Mouse (Mus musculus): ENCODE results near the gene Fyn. TPM values are rescaled to one million over a fixed set of nuclear protein-coding genes. Genes with fewer than 3 reads are reported as not detected.

Fyn gene
- total and polyA plus RNA-seq, 2 experiments: 4.4 to 5.6 TPM

DNA sequence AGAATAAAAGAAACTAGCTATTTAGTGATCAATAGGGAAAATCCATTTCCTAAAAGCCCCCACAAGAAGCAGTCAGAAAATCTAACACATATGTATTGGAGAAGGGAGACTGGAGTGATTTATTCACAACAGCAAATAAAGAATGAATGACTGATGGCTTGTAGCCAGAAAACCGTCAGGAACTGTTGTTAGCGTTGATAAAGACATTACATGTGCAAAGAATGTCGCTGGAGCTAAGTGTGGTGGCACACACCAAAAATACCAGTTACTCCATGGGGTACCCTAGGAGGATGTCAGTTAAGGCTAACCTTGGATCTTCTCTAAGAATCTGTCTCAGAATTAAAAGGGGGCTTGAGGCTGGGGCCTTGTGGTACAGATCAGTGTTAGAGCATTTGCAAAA lies 34.3 kb upstream of the Fyn start:
- Histone ChIP-seq H3K27ac (replicated peaks; ENCODE audit: insufficient read depth, low read depth, low read length) (no peak overlapping the region), H3K9ac (ENCODE audit: low read depth, low read length) (no peak overlapping the region), H3K27me3 (ENCODE audit: control insufficient read depth, insufficient read depth, low read length) (no peaks in the 10 kb centered on the region), H3K4me1 (ENCODE audit: control insufficient read depth, insufficient read depth, low read length) (no peaks in the 10 kb centered on the region), H3K36me3 (ENCODE audit: control insufficient read depth, insufficient read depth, low read length) (no peaks in the 10 kb centered on the region), H3K79me2 (ENCODE audit: control insufficient read depth, insufficient read depth, low read length) (no peaks in the 10 kb centered on the region), H3K4me3 (ENCODE audit: insufficient read depth, low read depth, low read length) (no peak overlapping the region)
- WGBS: 57% methylated on average over 3 of the region's 3 CpGs
- TF ChIP-seq CTCF (IDR thresholded peaks at IDR 0.05; ENCODE audit: low read depth, low read length): no peak
- no peak for TF ChIP-seq POLR2A (IDR thresholded peaks at IDR 0.05; ENCODE audit: extremely low read depth, insufficient read depth, low read length)
- DNase-seq (ENCODE audit: extremely low read depth, low read depth, low spot score): no peak

GRCm38 (mm10) chr10:39335880-39336279 lies 32.8 kb upstream of the Fyn start:
- Histone ChIP-seq H3K27me3 (ENCODE audit: control insufficient read depth, insufficient read depth, low read length) (no peaks in the 10 kb centered on the region), H3K79me2 (ENCODE audit: control insufficient read depth, insufficient read depth, low read length) (no peaks in the 10 kb centered on the region), H3K4me3 (ENCODE audit: insufficient read depth, low read depth, low read length) (no peak overlapping the region), H3K27ac (replicated peaks; ENCODE audit: insufficient read depth, low read depth, low read length) (no peak overlapping the region), H3K9ac (ENCODE audit: low read depth, low read length) (no peak overlapping the region), H3K36me3 (ENCODE audit: control insufficient read depth, insufficient read depth, low read length) (no peaks in the 10 kb centered on the region), H3K4me1 (ENCODE audit: control insufficient read depth, insufficient read depth, low read length) (no peaks in the 10 kb centered on the region)
- TF ChIP-seq CTCF (IDR thresholded peaks at IDR 0.05; ENCODE audit: low read depth, low read length) (no peak), POLR2A (IDR thresholded peaks at IDR 0.05; ENCODE audit: extremely low read depth, insufficient read depth, low read length) (no peak)
- DNase-seq (ENCODE audit: extremely low read depth, low read depth, low spot score): no peak

DNA sequence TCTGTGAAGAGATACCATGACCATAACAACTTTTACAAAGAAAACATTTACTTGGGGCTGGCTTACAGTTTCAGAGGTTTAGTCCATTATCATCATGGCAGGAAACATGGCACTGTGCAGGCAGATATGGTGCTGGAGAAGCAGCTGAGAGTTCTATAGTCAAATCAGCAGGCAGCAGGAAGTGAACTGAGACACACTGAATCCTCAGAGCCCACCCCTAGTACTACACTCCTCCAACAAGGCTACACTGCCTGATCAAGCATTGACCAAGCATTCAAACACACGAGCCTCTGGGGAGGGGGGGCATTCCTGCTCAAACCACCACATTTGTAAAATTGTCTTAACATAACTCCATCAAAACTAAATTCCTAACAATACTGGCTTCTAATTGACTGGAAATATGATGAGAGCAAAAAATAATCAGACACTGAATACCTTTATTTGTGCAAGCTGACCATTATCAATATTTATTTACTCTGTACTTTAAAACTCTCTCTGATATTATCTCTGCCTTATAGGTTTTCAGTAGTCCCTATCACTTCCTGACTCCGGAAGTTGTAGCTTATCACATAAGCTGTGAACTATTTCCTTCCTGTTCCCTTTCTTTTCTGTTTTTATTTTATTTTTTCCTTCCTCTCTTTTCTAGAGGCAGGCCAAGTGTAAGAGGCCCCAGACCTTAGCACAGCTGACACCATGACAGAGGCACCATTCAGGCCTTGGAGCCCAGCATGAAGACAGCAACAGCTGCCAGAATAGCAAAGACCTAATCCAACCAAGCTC lies 29.3 kb upstream of the Fyn start:
- no peak for DNase-seq (ENCODE audit: extremely low read depth, low read depth, low spot score)
- Histone ChIP-seq H3K79me2 (ENCODE audit: control insufficient read depth, insufficient read depth, low read length) (no peaks in the 10 kb centered on the region), H3K4me3 (ENCODE audit: insufficient read depth, low read depth, low read length) (no peak overlapping the region), H3K4me1 (ENCODE audit: control insufficient read depth, insufficient read depth, low read length) (no peaks in the 10 kb centered on the region), H3K27ac (replicated peaks; ENCODE audit: insufficient read depth, low read depth, low read length) (no peak overlapping the region), H3K27me3 (ENCODE audit: control insufficient read depth, insufficient read depth, low read length) (no peaks in the 10 kb centered on the region), H3K36me3 (ENCODE audit: control insufficient read depth, insufficient read depth, low read length) (no peaks in the 10 kb centered on the region), H3K9ac (ENCODE audit: low read depth, low read length) (no peak overlapping the region)
- 57% methylated on average over 2 of the region's 2 CpGs for WGBS
- no peak for TF ChIP-seq POLR2A (IDR thresholded peaks at IDR 0.05; ENCODE audit: extremely low read depth, insufficient read depth, low read length)
- TF ChIP-seq CTCF (IDR thresholded peaks at IDR 0.05; ENCODE audit: low read depth, low read length): no peak

- WGBS: 90% methylated on average over 2 of the region's 2 CpGs
- Histone ChIP-seq H3K9ac (ENCODE audit: low read depth, low read length) (no peak overlapping the region), H3K4me3 (ENCODE audit: insufficient read depth, low read depth, low read length) (no peak overlapping the region), H3K27me3 (ENCODE audit: control insufficient read depth, insufficient read depth, low read length) (no peaks in the 10 kb centered on the region), H3K79me2 (ENCODE audit: control insufficient read depth, insufficient read depth, low read length) (no peaks in the 10 kb centered on the region), H3K36me3 (ENCODE audit: control insufficient read depth, insufficient read depth, low read length) (no peaks in the 10 kb centered on the region), H3K27ac (replicated peaks; ENCODE audit: insufficient read depth, low read depth, low read length) (no peak overlapping the region), H3K4me1 (ENCODE audit: control insufficient read depth, insufficient read depth, low read length) (no peaks in the 10 kb centered on the region)
- no peak for DNase-seq (ENCODE audit: extremely low read depth, low read depth, low spot score)
- TF ChIP-seq POLR2A (IDR thresholded peaks at IDR 0.05; ENCODE audit: extremely low read depth, insufficient read depth, low read length) (no peak), CTCF (IDR thresholded peaks at IDR 0.05; ENCODE audit: low read depth, low read length) (no peak)
Measured at GRCm38 (mm10) chr10:39339969-39340236, 28.8 kb upstream of the Fyn start.

DNA sequence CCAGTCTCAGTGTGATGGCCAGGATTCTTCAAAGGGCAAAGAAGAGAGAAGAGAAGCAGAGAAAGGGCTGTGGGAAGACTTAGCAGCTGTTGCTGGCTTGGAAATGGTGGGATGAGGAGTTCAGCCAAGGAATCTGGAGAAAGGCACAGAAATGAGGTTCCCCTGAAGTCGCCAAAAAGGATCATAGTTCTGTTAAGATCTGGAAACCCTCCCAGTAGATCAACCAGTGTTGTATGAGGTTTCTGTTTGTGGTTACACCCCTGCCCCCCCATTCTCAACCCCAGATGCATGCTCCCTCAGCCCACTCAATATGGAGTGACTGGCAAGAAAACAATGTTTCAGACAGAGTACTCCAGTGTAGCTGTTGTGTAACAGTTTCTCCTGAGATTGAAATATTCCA lies 25.1 kb upstream of the Fyn start:
- TF ChIP-seq CTCF (IDR thresholded peaks at IDR 0.05; ENCODE audit: low read depth, low read length) (no peak), POLR2A (IDR thresholded peaks at IDR 0.05; ENCODE audit: extremely low read depth, insufficient read depth, low read length) (no peak)
- no peaks in the 10 kb centered on the region for H3K36me3 ChIP-seq (ENCODE audit: control insufficient read depth, insufficient read depth, low read length)
- no peak overlapping the region for H3K27ac ChIP-seq (replicated peaks; ENCODE audit: insufficient read depth, low read depth, low read length)
- H3K79me2 ChIP-seq (ENCODE audit: control insufficient read depth, insufficient read depth, low read length): no peaks in the 10 kb centered on the region
- H3K4me1 ChIP-seq (ENCODE audit: control insufficient read depth, insufficient read depth, low read length): no peaks in the 10 kb centered on the region
- no peaks in the 10 kb centered on the region for H3K27me3 ChIP-seq (ENCODE audit: control insufficient read depth, insufficient read depth, low read length)
- 77% methylated on average over 1 of the region's 1 CpGs for WGBS
- H3K9ac ChIP-seq (ENCODE audit: low read depth, low read length): no peak overlapping the region
- no peak overlapping the region for H3K4me3 ChIP-seq (ENCODE audit: insufficient read depth, low read depth, low read length)
- no peak for DNase-seq (ENCODE audit: extremely low read depth, low read depth, low spot score)

DNA sequence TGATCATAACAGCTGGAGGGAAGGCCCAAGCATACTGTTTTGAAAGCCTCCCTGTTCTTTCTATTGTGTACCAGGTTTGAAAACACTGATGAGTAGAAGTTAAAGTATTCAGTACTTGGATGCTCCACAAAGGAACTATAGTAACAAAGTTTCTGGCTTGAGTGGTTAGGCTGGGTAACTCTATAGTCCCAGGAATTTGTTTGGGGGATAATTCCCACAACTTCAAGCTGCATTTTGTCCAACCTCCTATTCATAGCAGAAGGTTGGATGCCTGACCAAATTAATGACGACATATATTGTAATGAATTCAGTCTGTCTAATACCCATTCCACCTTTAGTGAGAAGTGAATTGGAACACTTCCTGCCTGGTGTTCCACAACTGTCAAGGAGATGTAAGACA lies 22.7 kb upstream of the Fyn start:
- Histone ChIP-seq H3K79me2 (ENCODE audit: control insufficient read depth, insufficient read depth, low read length) (no peaks in the 10 kb centered on the region), H3K9ac (ENCODE audit: low read depth, low read length) (no peak overlapping the region), H3K36me3 (ENCODE audit: control insufficient read depth, insufficient read depth, low read length) (no peaks in the 10 kb centered on the region), H3K27ac (replicated peaks; ENCODE audit: insufficient read depth, low read depth, low read length) (no peak overlapping the region), H3K27me3 (ENCODE audit: control insufficient read depth, insufficient read depth, low read length) (no peaks in the 10 kb centered on the region), H3K4me1 (ENCODE audit: control insufficient read depth, insufficient read depth, low read length) (no peaks in the 10 kb centered on the region), H3K4me3 (ENCODE audit: insufficient read depth, low read depth, low read length) (no peak overlapping the region)
- TF ChIP-seq POLR2A (IDR thresholded peaks at IDR 0.05; ENCODE audit: extremely low read depth, insufficient read depth, low read length): no peak
- no peak for TF ChIP-seq CTCF (IDR thresholded peaks at IDR 0.05; ENCODE audit: low read depth, low read length)
- no peak for DNase-seq (ENCODE audit: extremely low read depth, low read depth, low spot score)
- 96% methylated on average over 1 of the region's 1 CpGs for WGBS
